7 mouse cellular contexts compared by ENCODE assay signal in genomic region chr2:181319248-181320102, GRCm38 (mm10). TPM values are rescaled to one million over a fixed set of nuclear protein-coding genes. Genes with fewer than 3 reads are reported as not detected.
DNase-seq lines count a peak whose midpoint lies in the region; ATAC-seq lines count a peak whose summit lies in the region.

Gene Rtel1, plus strand, starts transcription at chr2:181319739.

- 0 out of 2 replicates have a peak, but pooled peaks cover 6% of the 10 kb centered on the region for H3K4me1 ChIP-seq in intestine, embryonic 14.5 days (replicated peaks; ENCODE audit: control insufficient read depth, insufficient read depth, low read length)
- H3K4me1 ChIP-seq in midbrain, embryonic 10.5 days = peaks cover 19% of the 10 kb centered on the region

- ATAC-seq in intestine, embryonic 14.5 days (replicated peaks; ENCODE audit: low FRiP score, low TSS enrichment, low read depth) = peak; percentile 93

- peak within 1 kb of the TSS; percentile 81 for H3K4me2 ChIP-seq in intestine, embryonic 14.5 days (ENCODE audit: low read length)

- intact Hi-C loops in left cerebral cortex, postnatal 25 days (cut with DNase I) = no loop called here

- peaks cover 13% of the 10 kb centered on the region for H3K27me3 ChIP-seq in intestine, embryonic 14.5 days (replicated peaks; ENCODE audit: control insufficient read depth, insufficient read depth, low read length)
- peaks cover 28% of the 10 kb centered on the region for H3K27me3 ChIP-seq in midbrain, embryonic 10.5 days (ENCODE audit: low read depth, poor library complexity, severe bottlenecking)

- peak within 1 kb of the TSS; percentile 3; the same call in 1 of the 2 replicates for H3K27ac ChIP-seq in intestine, embryonic 14.5 days (ENCODE audit: low read depth)
- peak within 1 kb of the TSS; percentile 90 for H3K27ac ChIP-seq in midbrain, embryonic 10.5 days (replicated peaks)

- H3K4me3 ChIP-seq in intestine, embryonic 14.5 days (ENCODE audit: low read depth, low read length) = peak within 1 kb of the TSS; percentile 47
- peak within 1 kb of the TSS; percentile 70 for H3K4me3 ChIP-seq in midbrain, embryonic 10.5 days

- peaks cover 20% of the 10 kb centered on the region for H3K36me3 ChIP-seq in intestine, embryonic 14.5 days (ENCODE audit: control insufficient read depth, insufficient read depth, low read length)
- peaks cover 28% of the 10 kb centered on the region for H3K36me3 ChIP-seq in midbrain, embryonic 10.5 days

- peak; percentile 83 to 95 for DNase-seq in adrenal gland, adult (ENCODE audit: inconsistent age in 2 of 2, low spot score in 1 of 2)
- DNase-seq in embryo, embryonic 10.5 days (ENCODE audit: low spot score) = peak; percentile 95
- DNase-seq in gastrocnemius, postnatal 25 days = peak; percentile 71
- DNase-seq in intestine, embryonic 14.5 days (ENCODE audit: low spot score) = peak; percentile 92
- DNase-seq in left cerebral cortex, postnatal 25 days (ENCODE audit: low spot score in 2 of 2) = peak; percentile 84 to 89
- DNase-seq in midbrain, embryonic 10.5 days (ENCODE audit: low spot score) = peak; percentile 90
- peak; percentile 82 for DNase-seq in right cerebral cortex, postnatal 4 days

- whole genome bisulfite sequencing in intestine, embryonic 14.5 days = 6% methylated on average over 40 of the region's 40 CpGs
- 7% methylated on average over 40 of the region's 40 CpGs for WGBS in midbrain, embryonic 10.5 days

- peak within 1 kb of the TSS; percentile 58 for H3K9ac ChIP-seq in intestine, embryonic 14.5 days (ENCODE audit: low read length)

- H3K9me3 ChIP-seq in intestine, embryonic 14.5 days (ENCODE audit: control insufficient read depth, low read length) = no peaks in the 10 kb centered on the region
- no peaks in the 10 kb centered on the region for H3K9me3 ChIP-seq in midbrain, embryonic 10.5 days (replicated peaks)

RNA-seq across cellular contexts. Expression of gene Rtel1, which starts in this region (rescaled TPM):
- total RNA-seq in gastrocnemius, postnatal 25 days (2021) = 10 to 100 TPM in 1 of 2 experiments, 1 to 10 TPM in 1; 9.9 to 14.9 TPM
- 53.7 and 57.1 TPM in 2 replicates for polyA plus RNA-seq in intestine, embryonic 14.5 days (2014; fragmentation: Nextera tagmentation; extraction: Ambion mirVana)
- 10 to 100 TPM; 29.8 to 34.9 TPM for total RNA-seq in left cerebral cortex, postnatal 25 days (2021)
- 61.5 and 71.4 TPM in 2 replicates for polyA plus RNA-seq in midbrain, embryonic 10.5 days (2016; fragmentation: Nextera tagmentation; extraction: Ambion mirVana)

Comparison
In these comparisons a context has a peak if more than half of its experiments do, and no peak if none do; other contexts are left out.
1. Peak in every context shown above with its lines: DNase-seq, ATAC-seq, H3K4me3 ChIP-seq and H3K27ac ChIP-seq.